Mouse (Mus musculus) cerebellum, adult (tissue): ENCODE results near the gene Epn1.
A peak's percentile ranks its signal among the peaks of the same experiment; 100 is the strongest.

Experiments
- ATAC-seq: cut with Nextera tagmentation; 2 replicates; pipeline ENCODE4 v1.9.2; 2017; ENCODE audit warnings: mild to moderate bottlenecking, moderate library complexity, mixed read lengths; ENCODE audit not compliant: insufficient number of reproducible peaks, low FRiP score, low TSS enrichment

Gene Epn1

GRCm38 (mm10) chr7:5091008-5091728, 11.1 kb downstream of the Epn1 start:
- ATAC-seq = no peak

GRCm38 (mm10) chr7:5092381-5092780, 12.3 kb downstream of the Epn1 start:
- ATAC-seq = no peak

- no peak for ATAC-seq
Observed at GRCm38 (mm10) chr7:5092831-5093510, 12.9 kb downstream of the Epn1 start.

- no peak for ATAC-seq
Observed at GRCm38 (mm10) chr7:5098769-5099168, 18.7 kb downstream of the Epn1 start.

GRCm38 (mm10) chr7:5099796-5100195, 19.8 kb downstream of the Epn1 start:
- ATAC-seq = no peak

GRCm38 (mm10) chr7:5101066-5101663, 21.1 kb downstream of the Epn1 start:
- no peak for ATAC-seq

- ATAC-seq = no peak
Observed at GRCm38 (mm10) chr7:5102564-5102963, 22.5 kb downstream of the Epn1 start.

GRCm38 (mm10) chr7:5108272-5108671, 28.2 kb downstream of the Epn1 start:
- no peak for ATAC-seq

- ATAC-seq = no peak
Observed at GRCm38 (mm10) chr7:5109301-5109700, 29.3 kb downstream of the Epn1 start.

- no peak for ATAC-seq
Observed at GRCm38 (mm10) chr7:5112701-5113100, 32.7 kb downstream of the Epn1 start.

- no peak for ATAC-seq
Observed at GRCm38 (mm10) chr7:5116850-5117249, 36.8 kb downstream of the Epn1 start, which contains the start of gene Rfpl4. Rfpl4 (minus strand) TSS chr7:5116950.

GRCm38 (mm10) chr7:5125078-5125477, 45.0 kb downstream of the Epn1 start:
- ATAC-seq = no peak

- peak; percentile 31; the same call in 1 of the 2 replicates for ATAC-seq
Observed at GRCm38 (mm10) chr7:5125549-5126406, 45.7 kb downstream of the Epn1 start, which contains the start of gene Rasl2-9. Rasl2-9 (minus strand) TSS chr7:5125950.
